8 mouse cellular contexts compared by ENCODE assay signal in the genomic region with DNA sequence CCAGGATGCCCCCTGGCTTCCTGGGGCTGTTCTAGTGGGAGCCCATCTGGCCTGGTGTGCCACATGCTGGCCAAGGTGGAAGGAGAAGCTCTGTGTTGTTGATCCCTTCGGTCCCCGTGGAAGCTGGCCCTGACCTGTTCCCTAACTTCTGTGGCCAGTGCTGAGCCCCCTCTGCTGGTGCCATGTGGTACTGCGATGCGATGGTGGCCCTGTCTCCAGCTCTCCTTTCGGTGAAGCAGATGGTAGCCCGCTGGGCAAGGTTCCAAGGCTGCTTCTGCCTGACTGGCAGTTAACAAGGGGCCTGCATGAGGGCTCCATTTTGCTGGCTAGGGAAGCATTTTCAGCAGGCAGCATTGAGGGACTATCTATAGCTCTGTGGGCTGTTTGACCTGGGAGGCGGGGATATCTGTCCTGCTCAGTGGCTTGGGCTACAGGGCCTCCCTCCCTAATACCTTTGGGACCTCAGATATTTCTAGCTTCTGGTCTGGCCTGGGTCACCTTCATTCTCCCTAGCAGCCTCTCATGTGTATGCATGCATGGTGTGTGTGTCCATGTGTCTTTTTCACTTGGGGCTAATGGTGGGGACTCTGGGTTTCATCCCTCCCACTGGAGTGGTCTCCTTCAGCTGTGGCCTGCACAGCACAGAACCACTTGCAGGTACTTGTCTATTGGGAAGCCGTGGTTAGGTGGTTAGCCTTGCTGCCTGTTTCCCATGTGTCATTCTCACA. TPM values are rescaled to one million over a fixed set of nuclear protein-coding genes. Genes with fewer than 3 reads are reported as not detected.
DNase-seq lines count a peak whose midpoint lies in the region; ATAC-seq and TF ChIP-seq lines count a peak whose summit lies in the region.

No protein-coding gene starts in this region.

- DNase-seq in Patski (ENCODE audit: low read depth, low spot score): peak; percentile 83
- peak; percentile 100 for DNase-seq in cerebellum, postnatal 14 days
- DNase-seq in frontal cortex, postnatal 25 days (ENCODE audit: low spot score in 2 of 2): peak; percentile 99
- peak; percentile 95 for DNase-seq in hindbrain, embryonic 14.5 days (ENCODE audit: low spot score)
- peak; percentile 99 to 100 for DNase-seq in layer of hippocampus, postnatal 25 days (ENCODE audit: extremely low spot score in 1 of 2, low spot score in 1 of 2)
- peak; percentile 95 for DNase-seq in lung, postnatal 14 days
- peak; percentile 99 for DNase-seq in retina, embryonic 14.5 days (ENCODE audit: low spot score)
- peak; percentile 85 to 88 for DNase-seq in thymus, postnatal 36 days

- no peak for TF ChIP-seq CTCF in Patski (IDR thresholded peaks at IDR 0.05)

- WGBS in hindbrain, embryonic 14.5 days: 13% methylated on average over 8 of the region's 8 CpGs

- H3K4me1 ChIP-seq in hindbrain, embryonic 14.5 days (replicated peaks; ENCODE audit: control insufficient read depth, insufficient read depth, low read length): peaks cover 20% of the 10 kb centered on the region

- H3K36me3 ChIP-seq in hindbrain, embryonic 14.5 days (replicated peaks; ENCODE audit: control insufficient read depth, insufficient read depth): peaks cover 57% of the 10 kb centered on the region

- peak overlapping the region; percentile 86 for H3K27ac ChIP-seq in hindbrain, embryonic 14.5 days

- H3K4me2 ChIP-seq in hindbrain, embryonic 14.5 days (replicated peaks): no peak overlapping the region

- no peaks in the 10 kb centered on the region for H3K27me3 ChIP-seq in Patski
- H3K27me3 ChIP-seq in hindbrain, embryonic 14.5 days (ENCODE audit: control insufficient read depth, insufficient read depth, low read length): no peaks in the 10 kb centered on the region

- no peak overlapping the region for H3K9ac ChIP-seq in hindbrain, embryonic 14.5 days

- no peaks in the 10 kb centered on the region for H3K9me3 ChIP-seq in hindbrain, embryonic 14.5 days (ENCODE audit: control insufficient read depth, low read length)

- CTCF ChIA-PET in Patski (lab: Charles Lee): interaction anchor here (0.7 to 9.5 kb wide), 30 partner anchors 9 to 270 kb away, joined by 3 to 229 read pairs (median 4); a partner anchor contains a TSS

- no peak overlapping the region for H3K4me3 ChIP-seq in hindbrain, embryonic 14.5 days (replicated peaks; ENCODE audit: low read length)

- POLR2A ChIA-PET in Patski (lab: Charles Lee): interaction anchor here (0.9 to 3.2 kb wide), 7 partner anchors 12 to 167 kb away, joined by 3 to 12 read pairs (median 4); a partner anchor contains a TSS

- peak; percentile 75 for ATAC-seq in Patski
- peak; percentile 84 for ATAC-seq in hindbrain, embryonic 14.5 days (ENCODE audit: low FRiP score)

- in situ Hi-C loops in Patski (cut with MboI; ENCODE audit: low pct_unique_long_range_greater_than_20kb): loop anchor here (10.0 kb wide), 1 partner anchor 135 kb away; no protein-coding TSS in a partner anchor

RNA-seq across cellular contexts. Expression of a gene that starts 21.0 kb away (rescaled TPM):
- polyA plus RNA-seq in Patski (2021): 52.9 TPM
- 28.7 and 31.3 TPM in 2 replicates for polyA plus RNA-seq in hindbrain, embryonic 14.5 days (2014; fragmentation: Nextera tagmentation; extraction: Ambion mirVana)
- 10 to 100 TPM; 24.8 to 28.0 TPM for total RNA-seq in layer of hippocampus, postnatal 25 days (2021)

RNA-seq across cellular contexts. Expression of a gene that starts 29.3 kb away (rescaled TPM):
- polyA plus RNA-seq in Patski (2021): not detected
- polyA plus RNA-seq in hindbrain, embryonic 14.5 days (2014; fragmentation: Nextera tagmentation; extraction: Ambion mirVana): 0.31 TPM in 2 replicates
- under 1 TPM in 1 of 2 experiments, not detected in 1; 0.16 TPM for total RNA-seq in layer of hippocampus, postnatal 25 days (2021)

RNA-seq across cellular contexts. Expression of a gene that starts 31.7 kb away (rescaled TPM):
- 0.06 TPM for polyA plus RNA-seq in Patski (2021)
- polyA plus RNA-seq in hindbrain, embryonic 14.5 days (2014; fragmentation: Nextera tagmentation; extraction: Ambion mirVana): not detected in 2 replicates
- not detected for total RNA-seq in layer of hippocampus, postnatal 25 days (2021)
